Mouse (Mus musculus) myocyte (in vitro differentiated cells): Measurements from ENCODE around the gene 1700016H13Rik.

Experiments
- E2F4 ChIP-seq: IDR thresholded peaks from one replicate; pipeline ENCODE4 v1.6.1; 2011; ENCODE audit warnings: mild to moderate bottlenecking, control low read depth, moderate library complexity; ENCODE audit not compliant: insufficient read depth
- MAX ChIP-seq: IDR thresholded peaks from one replicate; pipeline ENCODE4 v1.6.1; 2011; ENCODE audit warnings: low read depth, mild to moderate bottlenecking, control low read depth
- MYOD1 ChIP-seq, 3 experiments: IDR thresholded peaks; one replicate each; pipeline ENCODE4 v1.6.1; 2011; ENCODE audit warnings: control low read depth in 2 of 3, low read depth in 2 of 3, mild to moderate bottlenecking in 2 of 3, moderate library complexity in 1 of 3; ENCODE audit not compliant: insufficient read length in 2 of 3, control insufficient read depth in 1 of 3
- POLR2A ChIP-seq: IDR thresholded peaks from one replicate; pipeline ENCODE4 v1.6.1; 2011; ENCODE audit warnings: low read depth, mild to moderate bottlenecking, control low read depth, moderate library complexity; ENCODE audit not compliant: insufficient read length
- TCF3 ChIP-seq: IDR thresholded peaks from one replicate; pipeline ENCODE4 v1.6.1; 2011; ENCODE audit warnings: low read depth, control low read depth; ENCODE audit not compliant: insufficient read length

- TF ChIP-seq POLR2A, result no peak
- no peak for TF ChIP-seq MYOD1 (IDR thresholded peaks at IDR 0.05; ENCODE audit: control insufficient read depth in 1 of 3, insufficient read length in 2 of 3, low read depth in 2 of 3)
- TF ChIP-seq MAX, result no peak
- TF ChIP-seq TCF3, result no peak
- no peak for TF ChIP-seq E2F4
Measured at GRCm38 (mm10) chr5:103671858-103672257, 16.0 kb upstream of the 1700016H13Rik start.
